Mouse (Mus musculus) thymus, adult 18-20 months (tissue): ENCODE measurements around the gene D830030K20Rik.
"Not testable (repeated sequence)": the region's sequence is repeated elsewhere in the genome, so short reads cannot be mapped to it uniquely, and the experiment has no call there.

ENCODE experiments used
- DNase-seq, 2 experiments: peaks; one replicate each; pipeline ENCODE4 v3.0.0; 2022; ENCODE audit warnings: mixed read lengths in 2 of 2

Gene D830030K20Rik

DNA sequence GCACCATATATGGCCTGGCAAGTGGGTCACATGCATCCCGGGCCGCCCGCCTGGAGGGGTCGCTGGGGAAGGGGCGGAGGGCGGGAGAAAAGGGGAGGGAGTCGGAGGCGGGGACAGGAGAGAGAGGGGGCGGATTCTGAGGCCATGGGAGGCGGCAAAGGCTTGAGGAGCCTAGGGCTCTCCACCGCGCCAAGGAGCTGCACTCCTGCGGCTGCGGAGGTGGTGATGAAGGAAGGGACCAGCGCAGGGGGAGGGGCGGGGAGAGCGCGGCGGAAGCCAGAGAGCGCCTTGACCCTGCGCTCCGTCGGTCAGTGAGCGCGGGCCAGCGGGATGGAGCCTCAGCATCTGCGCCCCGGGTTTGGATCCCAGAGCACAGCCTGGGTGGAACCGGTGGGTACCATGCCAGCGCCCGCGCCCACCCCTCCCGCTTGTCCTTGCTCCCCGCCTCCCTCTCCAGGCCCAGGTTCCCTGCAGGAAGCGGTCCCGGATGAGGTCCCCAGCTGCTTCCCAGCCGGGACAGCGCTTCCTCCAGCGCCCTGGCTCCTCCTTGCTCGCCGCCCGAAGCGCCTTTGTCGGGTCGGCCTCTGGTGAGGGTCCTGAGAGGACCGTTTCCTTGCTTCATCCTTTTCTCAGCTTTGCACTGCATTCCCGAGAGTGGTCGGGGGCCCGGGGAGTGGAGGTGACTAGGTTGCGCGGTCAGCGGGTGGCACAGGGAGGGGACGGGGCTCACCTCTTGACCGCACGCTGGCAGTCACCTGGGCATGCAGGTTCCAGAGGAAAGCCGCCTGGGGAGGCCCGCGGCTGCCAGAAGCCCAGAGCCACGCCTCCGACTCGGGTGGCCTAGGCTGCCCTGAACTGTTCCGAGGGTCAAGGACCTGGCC, at the start of gene D830030K20Rik:
D830030K20Rik (plus strand) TSS at position 217 of the 881 bp plus-strand sequence.
- DNase-seq: not testable (repeated sequence)

DNA sequence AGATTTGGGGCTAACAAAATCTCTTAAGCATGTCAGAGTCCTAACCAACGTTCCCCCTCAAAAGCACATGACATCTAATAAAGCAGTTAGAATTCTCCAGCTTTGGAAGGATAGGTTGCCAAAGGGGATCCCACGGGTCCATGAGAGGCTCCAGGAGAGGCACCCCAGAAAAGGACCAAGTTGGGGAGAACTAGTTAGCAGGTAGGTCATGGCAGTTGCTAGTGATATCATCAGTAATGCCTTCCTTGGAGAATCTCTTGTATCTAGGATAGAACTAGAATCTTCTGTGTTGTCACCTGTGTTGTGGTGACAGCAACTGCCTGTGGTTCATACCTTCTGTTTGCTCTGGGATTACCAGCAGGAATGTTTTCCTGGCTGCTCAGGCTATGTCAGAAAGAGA, 20.3 kb upstream of the D830030K20Rik start, which contains the start of gene Gm5795:
Gm5795 (plus strand) TSS at position 301 of the 400 bp plus-strand sequence.
- not testable (repeated sequence) for DNase-seq

DNA sequence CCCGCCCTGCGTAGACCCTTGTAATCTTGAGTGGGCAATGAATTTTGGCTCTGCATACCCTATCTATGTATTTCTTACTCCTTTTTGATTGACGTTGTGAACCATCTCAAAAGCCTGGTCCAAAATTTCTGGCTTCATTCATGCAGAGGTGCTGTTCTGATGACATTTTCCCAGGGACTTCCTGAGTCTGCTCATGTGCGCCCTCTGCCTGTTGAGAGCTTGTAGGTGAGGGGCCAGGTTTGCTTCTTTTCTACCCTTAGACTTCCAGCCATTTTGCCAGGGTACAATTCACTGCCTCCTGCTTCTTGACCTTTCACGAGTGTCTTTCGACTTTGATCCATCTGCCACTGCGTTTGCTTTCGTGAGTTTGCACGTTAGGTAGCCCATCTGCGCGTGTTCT, 1.1 kb downstream of the D830030K20Rik start:
- not testable (repeated sequence) for DNase-seq

DNA sequence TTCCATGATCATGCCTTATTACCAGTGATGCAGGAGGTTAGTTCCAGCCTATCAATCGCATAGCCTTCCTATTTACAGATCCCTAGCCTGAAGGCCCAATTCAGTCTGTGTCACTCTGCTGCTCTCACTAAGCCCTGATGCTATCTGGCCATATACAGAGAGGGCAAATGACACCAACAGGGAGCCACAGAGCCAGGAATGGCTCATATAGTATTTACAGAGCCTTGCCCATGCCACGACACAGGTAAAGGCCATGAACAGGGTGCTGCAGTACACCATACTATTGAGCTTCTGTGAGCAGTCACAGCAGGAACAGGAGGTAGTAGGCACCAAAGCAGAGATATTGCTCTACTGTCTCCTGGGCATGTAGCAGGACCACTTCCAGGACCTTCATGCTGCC, 54.2 kb downstream of the D830030K20Rik start:
- peak in 1 of 2 experiments; percentile 1 for DNase-seq
